Mouse (Mus musculus) cerebellum, postnatal 36 days (tissue): Measurements from ENCODE around the gene Adcy10.

ENCODE experiments used
- DNase-seq, 2 experiments: peaks; one replicate each; pipeline ENCODE4 v3.0.0; 2021 to 2022; ENCODE audit warnings: mixed read lengths in 2 of 2

Gene Adcy10

DNA sequence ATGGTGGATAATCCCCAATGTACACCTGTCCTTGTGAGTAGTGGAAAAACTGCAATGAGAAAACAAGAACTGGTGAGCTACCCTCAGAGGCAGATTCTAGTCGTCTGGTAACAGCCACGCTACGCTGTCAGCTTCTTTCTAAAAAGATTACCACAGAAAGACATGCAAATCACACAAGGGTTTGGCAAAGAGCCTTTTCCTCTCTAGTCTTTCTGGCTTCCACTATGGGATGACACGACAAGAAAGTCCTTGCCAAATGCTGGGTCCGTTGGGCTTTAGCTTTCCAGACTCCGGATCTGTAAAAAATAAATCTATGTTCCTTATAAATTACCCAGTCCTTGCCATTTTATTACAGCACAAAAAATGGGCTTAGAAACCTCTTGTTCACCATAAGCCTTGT, 120.8 kb downstream of the Adcy10 start:
- DNase-seq: no peak

DNA sequence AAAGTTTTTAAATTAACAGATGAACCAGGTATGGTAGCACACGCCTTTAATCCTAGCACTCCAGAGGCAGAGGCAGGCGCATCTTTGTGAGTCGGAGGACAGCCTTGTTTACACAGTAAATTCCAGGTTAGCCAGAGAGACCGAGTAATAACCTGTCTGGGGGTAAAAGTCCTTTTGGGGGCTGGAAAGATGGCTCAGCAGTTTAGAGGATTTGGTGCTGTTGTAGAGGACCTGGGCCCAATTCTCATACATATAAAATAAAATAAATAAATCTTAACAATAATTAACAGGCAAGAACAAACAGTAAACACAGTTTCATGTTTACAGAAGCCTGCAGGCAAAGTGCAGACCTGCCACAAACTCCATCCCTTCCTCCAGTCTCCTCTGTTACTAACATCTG, 123.9 kb downstream of the Adcy10 start:
- no peak for DNase-seq

GRCm38 (mm10) chr1:165609495-165610320, 124.7 kb downstream of the Adcy10 start:
- no peak for DNase-seq

GRCm38 (mm10) chr1:165610321-165610999, 125.5 kb downstream of the Adcy10 start:
- no peak for DNase-seq

DNA sequence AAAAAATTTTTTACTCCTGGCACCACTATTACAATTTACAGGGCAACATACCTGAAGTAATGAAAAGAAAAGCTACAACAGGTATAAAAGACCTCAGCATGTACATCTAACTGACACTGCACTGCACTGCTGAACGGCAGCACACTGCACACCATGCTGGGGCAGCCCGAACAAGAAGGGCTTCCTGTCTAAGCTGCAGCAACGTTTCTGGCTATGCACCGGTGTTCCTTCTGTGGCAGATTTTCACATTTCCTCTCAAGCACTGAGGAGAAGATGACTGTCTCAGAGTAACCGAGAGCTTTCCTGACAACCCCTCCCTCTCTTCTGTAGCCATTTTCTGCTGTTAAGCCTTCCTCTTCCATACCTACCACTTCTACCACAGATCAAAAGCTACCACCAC, 127.7 kb downstream of the Adcy10 start:
- no peak for DNase-seq

DNA sequence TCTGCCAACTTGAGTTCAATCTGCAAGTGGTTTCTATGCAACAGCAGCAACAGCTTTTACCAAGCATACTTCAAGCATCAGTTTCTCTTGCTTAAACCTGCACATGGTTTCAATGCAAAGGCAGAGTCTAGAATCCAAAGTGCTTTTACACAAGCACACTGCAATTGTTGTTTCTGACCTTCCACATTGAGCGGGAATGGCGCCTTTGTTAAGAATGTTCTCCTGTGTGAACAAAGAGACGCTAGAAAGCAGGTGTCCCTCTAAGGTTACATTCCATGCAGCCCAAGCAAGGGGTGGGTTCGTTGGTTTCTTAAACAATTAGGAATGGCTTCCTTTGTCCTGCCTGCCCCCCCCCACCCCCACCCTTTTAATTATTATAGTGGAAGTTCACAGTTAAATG, 128.9 kb downstream of the Adcy10 start:
- DNase-seq: no peak

DNA sequence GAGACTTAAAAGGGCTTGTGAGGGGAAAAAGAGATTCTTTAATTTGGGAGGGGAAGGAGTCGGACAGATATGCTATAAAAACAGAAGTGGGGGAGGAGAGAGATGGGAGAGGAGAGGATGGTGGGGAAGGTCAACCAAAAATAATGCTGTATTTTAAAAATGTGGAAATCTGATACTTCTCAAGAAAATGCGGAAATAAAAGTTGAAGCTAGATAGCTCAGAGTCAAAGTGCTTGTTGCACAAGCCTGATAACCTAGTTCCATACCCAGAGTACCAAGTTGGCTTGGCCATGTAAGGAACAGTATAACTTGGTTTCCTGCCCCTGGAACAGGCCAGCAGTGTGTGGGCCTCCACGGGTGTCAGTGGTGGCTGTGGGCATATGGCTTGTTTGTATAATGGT, 129.8 kb downstream of the Adcy10 start:
- no peak for DNase-seq

DNA sequence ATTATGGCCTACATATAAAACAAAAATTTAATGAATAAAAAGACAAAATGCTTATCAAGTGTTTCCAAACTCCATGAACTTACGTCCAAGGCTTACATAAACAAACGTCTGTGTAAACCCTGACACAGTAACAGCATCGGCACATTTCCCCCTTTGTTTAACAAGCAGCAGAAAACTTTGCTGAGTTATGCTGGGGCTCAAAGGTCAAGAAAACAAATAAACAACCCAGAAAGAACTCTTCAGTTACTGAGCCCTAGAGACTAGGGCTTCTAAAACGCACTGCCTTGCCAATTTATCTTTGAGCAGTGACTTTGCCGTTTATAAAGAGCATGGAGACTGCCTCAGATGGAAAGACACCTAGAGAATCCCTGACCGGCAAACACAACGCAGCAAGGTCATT, 131.7 kb downstream of the Adcy10 start:
- no peak for DNase-seq

- DNase-seq: no peak
Measured at GRCm38 (mm10) chr1:165617166-165617891, 132.3 kb downstream of the Adcy10 start.

DNA sequence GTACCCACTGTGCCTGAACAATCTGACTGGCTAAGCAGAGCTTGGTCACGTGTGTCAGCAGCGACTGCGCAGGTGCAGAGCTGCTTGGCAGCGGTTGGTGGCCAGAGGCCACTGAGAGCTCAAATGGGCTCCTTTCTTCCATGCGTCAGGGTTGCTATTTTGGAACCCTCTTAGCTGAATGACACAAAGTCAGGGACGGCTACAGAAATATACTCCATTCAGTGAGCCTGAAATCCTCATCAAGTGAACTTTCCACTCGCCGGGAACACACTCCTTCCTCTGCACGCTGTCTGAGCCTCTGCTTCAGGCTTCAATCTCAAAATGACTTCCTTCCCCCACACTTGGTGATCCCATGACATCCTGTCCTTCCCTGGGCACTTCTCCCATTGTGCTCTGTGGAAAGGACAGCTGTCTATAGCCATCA, 133.2 kb downstream of the Adcy10 start:
- peak; percentile 31 to 54 for DNase-seq

DNA sequence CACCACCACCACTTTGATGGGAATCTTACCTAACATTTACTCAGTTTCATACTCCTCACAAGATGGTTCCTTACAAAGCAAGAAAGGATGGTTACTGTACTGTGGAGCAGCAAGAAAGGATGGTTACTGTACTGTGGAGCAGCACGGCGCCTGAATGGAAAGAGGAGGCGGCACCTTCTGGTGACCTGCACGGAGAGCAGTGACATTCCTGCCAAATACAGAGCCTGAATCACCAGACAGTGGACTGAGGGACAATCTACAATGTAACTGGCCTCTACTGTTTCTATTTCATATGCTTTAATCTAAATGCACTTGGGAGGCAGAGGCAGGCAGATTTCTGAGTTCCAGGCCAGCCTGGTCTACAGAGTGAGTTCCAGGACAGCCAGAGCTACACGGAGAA, 140.1 kb downstream of the Adcy10 start:
- no peak for DNase-seq

DNA sequence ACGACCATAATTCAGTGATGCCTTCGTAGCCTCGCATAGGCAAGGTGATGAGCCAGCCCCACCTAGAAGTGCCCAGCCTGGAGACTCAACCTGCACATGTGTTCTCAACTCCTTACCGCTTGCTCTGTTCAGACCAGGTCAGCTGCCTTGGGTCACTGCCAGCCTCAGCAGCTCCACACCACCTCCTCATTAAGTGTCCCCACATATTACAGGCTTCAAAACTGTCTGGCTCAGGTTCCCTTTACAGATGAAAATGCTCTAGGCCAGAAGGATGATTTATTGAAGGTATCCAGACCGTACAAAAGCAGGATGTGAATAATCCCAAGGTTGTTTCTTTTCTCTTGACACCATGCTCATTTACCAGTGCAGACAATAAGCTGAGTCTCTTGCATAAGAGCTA, 140.9 kb downstream of the Adcy10 start:
- DNase-seq: no peak
